Mouse (Mus musculus) midbrain, embryonic 10.5 days (tissue): ENCODE measurements at regions not wholly inside any gene's neighbourhood (a gene's known extent, or its start where the extent isn't known, plus 50 kb on each side); places are given as distances from the start of the nearest gene placed in this dataset.
A peak's percentile ranks its signal among the peaks of the same experiment; 100 is the strongest.

Source experiments
- DNase-seq: peaks from one replicate; pipeline ENCODE4 v3.0.0-alpha.2; 2017; ENCODE audit warnings: low spot score
- H3K27ac ChIP-seq: fragments of 300-500 bp; sonication (generic); replicated peaks from 2 replicates; pipeline ENCODE4 v1.5.1; 2016; ENCODE audit warnings: mild to moderate bottlenecking
- H3K27me3 ChIP-seq: fragments of 300-500 bp; sonication (generic); 2 replicates; pipeline ENCODE4 v1.6.1; 2016; ENCODE audit warnings: low read depth, mild to moderate bottlenecking; ENCODE audit not compliant: poor library complexity, severe bottlenecking
- H3K36me3 ChIP-seq: fragments of 300-500 bp; sonication (generic); 2 replicates; pipeline ENCODE4 v1.6.1; 2016; ENCODE audit warnings: mild to moderate bottlenecking, moderate library complexity
- H3K4me1 ChIP-seq: fragments of 300-500 bp; sonication (generic); 2 replicates; pipeline ENCODE4 v1.6.1; 2016
- H3K4me3 ChIP-seq: fragments of 300-500 bp; sonication (generic); 2 replicates; pipeline ENCODE4 v1.5.1; 2016; ENCODE audit warnings: mild to moderate bottlenecking, moderate library complexity
- H3K9me3 ChIP-seq: fragments of 300-500 bp; sonication (generic); replicated peaks from 2 replicates; pipeline ENCODE4 v1.6.1; 2016; ENCODE audit warnings: mild to moderate bottlenecking
- WGBS: fragments of 180-500 bp; shearing (Covaris S2); methylation state at CpG from one replicate; pipeline ENCODE4 v1.1.7; 2016; 5-methylcytosine and 5-hydroxymethylcytosine counted together

- H3K4me1 ChIP-seq, result peaks cover 21% of the 10 kb centered on the region
- 50% methylated on average over 14 of the region's 14 CpGs for WGBS
- H3K36me3 ChIP-seq, result no peaks in the 10 kb centered on the region
- no peaks in the 10 kb centered on the region for H3K9me3 ChIP-seq
- no peak overlapping the region for H3K4me3 ChIP-seq
- H3K27me3 ChIP-seq, result no peaks in the 10 kb centered on the region
- no peak overlapping the region for H3K27ac ChIP-seq
- DNase-seq, result no peak
Measured at GRCm38 (mm10) chr3:38357905-38358491, 126.6 kb downstream of the Ankrd50 start.

- H3K36me3 ChIP-seq, result no peaks in the 10 kb centered on the region
- H3K9me3 ChIP-seq, result no peaks in the 10 kb centered on the region
- no peak for DNase-seq
- no peaks in the 10 kb centered on the region for H3K27me3 ChIP-seq
- H3K4me3 ChIP-seq, result no peak overlapping the region
- 38% methylated on average over 2 of the region's 2 CpGs for WGBS
- no peaks in the 10 kb centered on the region for H3K4me1 ChIP-seq
- no peak overlapping the region for H3K27ac ChIP-seq
Measured at GRCm38 (mm10) chr3:38344283-38344682, 140.4 kb downstream of the Ankrd50 start.

GRCm38 (mm10) chr3:38341666-38342065 lies 143.0 kb downstream of the Ankrd50 start:
- DNase-seq, result no peak
- H3K36me3 ChIP-seq, result no peaks in the 10 kb centered on the region
- H3K27ac ChIP-seq, result no peak overlapping the region
- H3K4me3 ChIP-seq, result no peak overlapping the region
- H3K4me1 ChIP-seq, result no peaks in the 10 kb centered on the region
- H3K27me3 ChIP-seq, result no peaks in the 10 kb centered on the region
- WGBS, result 94% methylated on average over 1 of the region's 1 CpGs
- H3K9me3 ChIP-seq, result no peaks in the 10 kb centered on the region

GRCm38 (mm10) chr3:38333321-38333910 lies 151.2 kb downstream of the Ankrd50 start:
- Histone ChIP-seq H3K9me3 (no peaks in the 10 kb centered on the region), H3K27me3 (no peaks in the 10 kb centered on the region), H3K27ac (no peak overlapping the region), H3K36me3 (no peaks in the 10 kb centered on the region), H3K4me1 (no peaks in the 10 kb centered on the region), H3K4me3 (no peak overlapping the region)
- no peak for DNase-seq
- WGBS, result 83% methylated on average over 3 of the region's 3 CpGs

GRCm38 (mm10) chr3:38331169-38331568 lies 153.5 kb downstream of the Ankrd50 start:
- no peak overlapping the region for H3K27ac ChIP-seq
- H3K27me3 ChIP-seq, result no peaks in the 10 kb centered on the region
- H3K9me3 ChIP-seq, result no peaks in the 10 kb centered on the region
- no peak overlapping the region for H3K4me3 ChIP-seq
- no peaks in the 10 kb centered on the region for H3K4me1 ChIP-seq
- no peaks in the 10 kb centered on the region for H3K36me3 ChIP-seq
- DNase-seq, result no peak

GRCm38 (mm10) chr3:38327286-38327685 lies 157.4 kb downstream of the Ankrd50 start:
- Histone ChIP-seq H3K9me3 (no peaks in the 10 kb centered on the region), H3K27ac (no peak overlapping the region), H3K36me3 (no peaks in the 10 kb centered on the region), H3K4me1 (peaks cover 11% of the 10 kb centered on the region), H3K27me3 (no peaks in the 10 kb centered on the region), H3K4me3 (no peak overlapping the region)
- DNase-seq, result no peak
- WGBS, result 79% methylated on average over 2 of the region's 2 CpGs

- Histone ChIP-seq H3K27ac (no peak overlapping the region), H3K36me3 (no peaks in the 10 kb centered on the region), H3K27me3 (no peaks in the 10 kb centered on the region), H3K9me3 (no peaks in the 10 kb centered on the region), H3K4me3 (no peak overlapping the region), H3K4me1 (peaks cover 12% of the 10 kb centered on the region)
- DNase-seq, result no peak
Measured at GRCm38 (mm10) chr3:38326211-38326610, 158.4 kb downstream of the Ankrd50 start.

- no peaks in the 10 kb centered on the region for H3K36me3 ChIP-seq
- no peaks in the 10 kb centered on the region for H3K27me3 ChIP-seq
- H3K9me3 ChIP-seq, result no peaks in the 10 kb centered on the region
- 73% methylated on average over 2 of the region's 2 CpGs for WGBS
- DNase-seq, result no peak
- H3K27ac ChIP-seq, result no peak overlapping the region
- peaks cover 12% of the 10 kb centered on the region for H3K4me1 ChIP-seq
- no peak overlapping the region for H3K4me3 ChIP-seq
Measured at GRCm38 (mm10) chr3:38324663-38325062, 160.0 kb downstream of the Ankrd50 start.

GRCm38 (mm10) chr3:38322426-38322825 lies 162.2 kb downstream of the Ankrd50 start:
- 59% methylated on average over 8 of the region's 8 CpGs for WGBS
- no peaks in the 10 kb centered on the region for H3K36me3 ChIP-seq
- 0 out of 2 replicates have a peak overlapping the region, but pooled peaks have one; percentile 38 for H3K27ac ChIP-seq
- H3K4me3 ChIP-seq, result no peak overlapping the region
- no peak for DNase-seq
- H3K4me1 ChIP-seq, result peaks cover 12% of the 10 kb centered on the region
- H3K9me3 ChIP-seq, result no peaks in the 10 kb centered on the region
- no peaks in the 10 kb centered on the region for H3K27me3 ChIP-seq

GRCm38 (mm10) chr3:38321620-38322019 lies 163.0 kb downstream of the Ankrd50 start:
- no peaks in the 10 kb centered on the region for H3K36me3 ChIP-seq
- H3K27me3 ChIP-seq, result no peaks in the 10 kb centered on the region
- no peak overlapping the region for H3K27ac ChIP-seq
- WGBS, result 89% methylated on average over 3 of the region's 3 CpGs
- H3K9me3 ChIP-seq, result no peaks in the 10 kb centered on the region
- H3K4me3 ChIP-seq, result no peak overlapping the region
- DNase-seq, result no peak
- peaks cover 12% of the 10 kb centered on the region for H3K4me1 ChIP-seq

- WGBS, result 91% methylated on average over 6 of the region's 6 CpGs
Measured at GRCm38 (mm10) chr3:38320998-38321397, 163.6 kb downstream of the Ankrd50 start.

GRCm38 (mm10) chr3:38312834-38313233 lies 171.8 kb downstream of the Ankrd50 start:
- 36% methylated on average over 6 of the region's 6 CpGs for WGBS
- Histone ChIP-seq H3K4me3 (no peak overlapping the region), H3K27me3 (no peaks in the 10 kb centered on the region), H3K9me3 (no peaks in the 10 kb centered on the region), H3K36me3 (no peaks in the 10 kb centered on the region), H3K4me1 (peaks cover 16% of the 10 kb centered on the region), H3K27ac (no peak overlapping the region)
- DNase-seq, result no peak

More at GRCm38 (mm10) chr3:38320998-38321397, 163.6 kb downstream of the Ankrd50 start:
- Histone ChIP-seq H3K36me3 (no peaks in the 10 kb centered on the region), H3K4me3 (no peak overlapping the region), H3K27me3 (no peaks in the 10 kb centered on the region), H3K9me3 (no peaks in the 10 kb centered on the region), H3K4me1 (peaks cover 12% of the 10 kb centered on the region), H3K27ac (no peak overlapping the region)
- no peak for DNase-seq

GRCm38 (mm10) chr3:38312121-38312520 lies 172.5 kb downstream of the Ankrd50 start:
- no peak for DNase-seq
- H3K27ac ChIP-seq, result no peak overlapping the region; the same call in 1 of the 2 replicates
- WGBS, result 81% methylated on average over 3 of the region's 3 CpGs

More at GRCm38 (mm10) chr3:38312121-38312520, 172.5 kb downstream of the Ankrd50 start:
- Histone ChIP-seq H3K36me3 (no peaks in the 10 kb centered on the region), H3K27me3 (no peaks in the 10 kb centered on the region), H3K9me3 (no peaks in the 10 kb centered on the region), H3K4me1 (peaks cover 16% of the 10 kb centered on the region), H3K4me3 (no peak overlapping the region)
